Mouse (Mus musculus) megakaryocyte, embryonic 14.5 days (primary cell): ENCODE measurements around the gene Apobec2. TPM values are rescaled to one million over a fixed set of nuclear protein-coding genes. Genes with fewer than 3 reads are reported as not detected.
A peak's percentile ranks its signal among the peaks of the same experiment; 100 is the strongest.
"Not testable (repeated sequence)": the region's sequence is repeated elsewhere in the genome, so short reads cannot be mapped to it uniquely, and the experiment has no call there.

Experiments
- H3K27me3 ChIP-seq: replicated peaks from 2 replicates; pipeline ENCODE3; 2012; ENCODE audit warnings: inconsistent platforms
- H3K36me3 ChIP-seq: replicated peaks from 2 replicates; pipeline ENCODE3; 2012; ENCODE audit warnings: low read length, inconsistent platforms, mixed read lengths
- H3K4me1 ChIP-seq: 2 replicates; pipeline ENCODE4 v1.6.1; 2012; ENCODE audit warnings: inconsistent platforms
- H3K4me3 ChIP-seq: replicated peaks from 2 replicates; pipeline ENCODE3; 2012; ENCODE audit warnings: moderate library complexity, mild to moderate bottlenecking, inconsistent platforms
- H3K9me3 ChIP-seq: 2 replicates; pipeline ENCODE4 v1.6.1; 2012; ENCODE audit warnings: inconsistent platforms
- FLI1 ChIP-seq: IDR thresholded peaks from 2 replicates; pipeline ENCODE4 v1.6.1; 2012; ENCODE audit warnings: low read length, inconsistent platforms, mixed read lengths
- GATA1 ChIP-seq: IDR thresholded peaks from 3 replicates; pipeline ENCODE4 v1.6.1; 2012; ENCODE audit warnings: mixed read lengths, low read length, inconsistent platforms, borderline replicate concordance
- polyA plus RNA-seq: library from polyadenylated mRNA; stranded (reverse); fragments of >175 nt; gene quantifications from 2 replicates; pipeline ENCODE4 v1.2.3, GENCODE M21; 2012; ENCODE audit warnings: low replicate concordance; ENCODE audit not compliant: insufficient read depth

The Apobec2 gene
- polyA plus RNA-seq = not detected in 2 replicates

GRCm38 (mm10) chr17:48432158-48432980, at the start of gene Apobec2:
Apobec2 (minus strand) TSS chr17:48432930.
- Histone ChIP-seq H3K27me3 (peaks cover 3% of the 10 kb centered on the region), H3K36me3 (no peaks in the 10 kb centered on the region), H3K4me3 (no peak within 1 kb of the TSS), H3K9me3 (no peaks in the 10 kb centered on the region), H3K4me1 (peaks cover 48% of the 10 kb centered on the region)
- no peak for TF ChIP-seq FLI1
- TF ChIP-seq GATA1 = no peak

DNA sequence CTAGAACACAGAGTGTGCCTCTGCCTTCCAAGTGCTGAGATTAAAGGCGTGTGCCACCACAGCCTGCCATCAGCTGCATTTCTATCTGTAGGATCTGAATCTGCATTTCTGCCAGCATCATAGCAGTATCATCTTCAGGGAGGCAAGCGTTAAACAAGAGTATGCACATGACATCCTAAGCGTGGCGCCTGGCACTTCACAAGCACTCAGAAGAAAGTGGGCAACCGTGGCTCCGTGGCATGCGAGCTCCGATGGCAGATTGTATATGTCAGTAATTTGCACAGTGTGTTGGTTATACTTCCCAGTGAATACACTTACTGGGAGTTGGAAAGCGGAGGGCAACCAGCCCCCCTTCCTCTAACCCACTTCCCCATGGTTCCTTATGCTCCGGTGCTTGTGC, 47.2 kb upstream of the Apobec2 start:
- H3K4me1 ChIP-seq = no peaks in the 10 kb centered on the region
- H3K4me3 ChIP-seq = no peak overlapping the region
- H3K9me3 ChIP-seq = 0 out of 2 replicates have a peak, but pooled peaks cover 8% of the 10 kb centered on the region
- no peaks in the 10 kb centered on the region for H3K27me3 ChIP-seq
- no peaks in the 10 kb centered on the region for H3K36me3 ChIP-seq
- TF ChIP-seq FLI1 = no peak
- TF ChIP-seq GATA1 = no peak

DNA sequence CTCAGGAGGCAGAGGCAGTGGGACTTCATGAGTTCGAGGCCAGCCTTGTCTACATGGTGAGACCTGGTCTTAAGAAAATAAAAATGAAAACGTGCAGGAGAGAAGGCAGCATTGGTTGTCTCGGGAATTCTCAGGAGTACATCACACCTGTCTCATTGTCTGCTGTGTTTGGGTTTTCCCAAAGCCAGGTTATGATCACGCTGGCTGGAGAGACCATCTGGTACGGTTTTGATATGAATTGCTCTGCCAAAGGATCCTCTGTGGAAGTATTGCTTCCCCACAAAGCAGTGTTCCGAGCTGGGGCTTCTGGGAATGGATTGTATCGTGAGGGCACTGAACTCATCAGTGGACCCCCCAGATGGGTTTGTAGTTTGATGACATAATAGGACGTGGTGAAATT, 42.7 kb upstream of the Apobec2 start:
- Histone ChIP-seq H3K4me1 (no peaks in the 10 kb centered on the region), H3K4me3 (no peak overlapping the region), H3K27me3 (no peaks in the 10 kb centered on the region), H3K9me3 (0 out of 2 replicates have a peak, but pooled peaks cover 6% of the 10 kb centered on the region), H3K36me3 (no peaks in the 10 kb centered on the region)
- TF ChIP-seq GATA1 = no peak
- TF ChIP-seq FLI1 = no peak

GRCm38 (mm10) chr17:48474282-48474681, 41.6 kb upstream of the Apobec2 start:
- not testable (repeated sequence) for H3K27me3 ChIP-seq, H3K9me3 ChIP-seq, H3K36me3 ChIP-seq, H3K4me3 ChIP-seq, H3K4me1 ChIP-seq

DNA sequence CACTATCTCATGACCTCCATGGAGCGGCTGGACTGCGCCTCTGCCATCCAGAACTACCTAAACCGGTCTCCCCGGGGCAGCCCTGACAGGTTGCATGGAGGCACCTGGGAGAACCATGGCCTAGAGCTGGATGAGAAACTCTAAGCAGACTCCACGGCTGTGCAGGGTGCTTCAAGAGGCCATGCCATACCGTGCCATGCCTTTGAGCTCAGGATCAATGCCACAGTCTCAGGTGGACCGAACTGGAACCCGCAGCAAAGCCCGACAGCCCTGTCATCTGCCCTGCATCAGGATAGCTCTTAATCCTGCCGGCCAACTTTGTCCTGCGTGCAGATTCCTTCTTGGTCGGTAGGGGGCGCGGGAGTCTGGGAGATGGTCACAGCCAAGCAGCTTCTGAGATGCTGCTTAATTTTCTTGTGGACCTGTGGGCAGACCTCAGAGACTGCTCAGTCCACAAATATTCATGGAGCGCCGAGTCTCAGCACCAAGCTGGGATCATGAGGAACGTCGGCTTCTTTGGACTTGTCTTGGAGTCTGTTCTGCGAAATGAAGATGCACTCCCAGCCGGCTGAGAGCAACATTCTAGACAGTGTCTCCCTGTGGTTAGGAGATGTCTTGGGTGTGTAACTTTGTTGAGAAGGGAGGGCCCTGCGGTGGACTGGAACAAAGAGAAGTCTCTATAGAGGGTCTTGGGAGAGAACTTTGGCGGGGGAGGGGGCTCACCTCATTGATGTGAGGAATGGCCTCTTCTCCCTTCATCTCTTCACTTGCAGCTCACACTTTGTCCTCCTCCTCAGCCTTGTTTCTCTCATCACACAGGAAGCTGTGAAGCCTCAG, 34.9 kb upstream of the Apobec2 start:
- H3K36me3 ChIP-seq = no peaks in the 10 kb centered on the region
- no peak for TF ChIP-seq GATA1
- TF ChIP-seq FLI1 = no peak
- peaks cover 19% of the 10 kb centered on the region for H3K4me1 ChIP-seq
- peaks cover 38% of the 10 kb centered on the region for H3K27me3 ChIP-seq
- 0 out of 2 replicates have a peak, but pooled peaks cover 3% of the 10 kb centered on the region for H3K9me3 ChIP-seq
- peak overlapping the region; percentile 58 for H3K4me3 ChIP-seq

- H3K27me3 ChIP-seq = peaks cover 41% of the 10 kb centered on the region
- 0 out of 2 replicates have a peak, but pooled peaks cover 3% of the 10 kb centered on the region for H3K9me3 ChIP-seq
- peaks cover 19% of the 10 kb centered on the region for H3K4me1 ChIP-seq
- TF ChIP-seq GATA1 (no peak), FLI1 (no peak)
- no peak overlapping the region for H3K4me3 ChIP-seq
- no peaks in the 10 kb centered on the region for H3K36me3 ChIP-seq
Measured at GRCm38 (mm10) chr17:48466769-48467394, 34.2 kb upstream of the Apobec2 start.

- peaks cover 19% of the 10 kb centered on the region for H3K4me1 ChIP-seq
- H3K27me3 ChIP-seq = peaks cover 62% of the 10 kb centered on the region
- TF ChIP-seq GATA1 = no peak
- no peak for TF ChIP-seq FLI1
- H3K9me3 ChIP-seq = no peaks in the 10 kb centered on the region
- H3K36me3 ChIP-seq = no peaks in the 10 kb centered on the region
- H3K4me3 ChIP-seq = no peak overlapping the region
Measured at GRCm38 (mm10) chr17:48463391-48463790, 30.7 kb upstream of the Apobec2 start.

DNA sequence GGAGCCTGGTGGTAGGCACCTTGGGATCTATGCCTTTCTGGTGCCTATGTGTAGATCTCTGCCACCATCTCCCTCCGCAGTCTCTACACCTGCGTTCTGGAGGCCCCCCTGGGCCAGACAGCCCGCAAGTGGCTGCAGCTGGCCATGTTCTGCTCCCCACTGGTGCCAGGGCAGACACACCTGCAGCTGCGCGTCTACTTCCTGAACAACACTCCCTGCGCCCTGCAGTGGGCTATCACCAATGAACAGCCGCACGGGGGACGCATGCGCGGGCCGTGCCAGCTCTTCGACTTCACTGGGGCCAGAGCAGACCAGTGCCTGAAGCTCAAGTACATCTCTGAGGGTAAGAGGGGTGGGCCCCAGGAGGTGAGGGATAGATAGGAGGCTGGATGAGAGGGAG, 29.4 kb upstream of the Apobec2 start:
- Histone ChIP-seq H3K4me1 (peaks cover 9% of the 10 kb centered on the region), H3K27me3 (peaks cover 63% of the 10 kb centered on the region), H3K9me3 (no peaks in the 10 kb centered on the region), H3K36me3 (no peaks in the 10 kb centered on the region), H3K4me3 (no peak overlapping the region)
- TF ChIP-seq GATA1 (no peak), FLI1 (no peak)

GRCm38 (mm10) chr17:48457971-48458653, 25.4 kb upstream of the Apobec2 start:
- no peak overlapping the region for H3K4me3 ChIP-seq

More at GRCm38 (mm10) chr17:48457971-48458653, 25.4 kb upstream of the Apobec2 start:
- Histone ChIP-seq H3K36me3 (no peaks in the 10 kb centered on the region), H3K4me1 (no peaks in the 10 kb centered on the region), H3K27me3 (peaks cover 34% of the 10 kb centered on the region), H3K9me3 (no peaks in the 10 kb centered on the region)
- TF ChIP-seq FLI1 (no peak), GATA1 (no peak)
